Mouse (Mus musculus): Measurements from ENCODE around the gene Hecw1. TPM values are rescaled to one million over a fixed set of nuclear protein-coding genes. Genes with fewer than 3 reads are reported as not detected.

The Hecw1 gene
- polyA plus RNA-seq, 1 experiment: 0.03 TPM

- Histone ChIP-seq H3K4me1 (ENCODE audit: control insufficient read depth, insufficient read depth, low read length) (no peaks in the 10 kb centered on the region), H3K27ac (ENCODE audit: insufficient read depth, low read depth, low read length) (no peak overlapping the region), H3K27me3 (replicated peaks; ENCODE audit: control insufficient read depth, insufficient read depth, low read length) (no peaks in the 10 kb centered on the region; the same call in 1 of the 2 replicates), H3K36me3 (ENCODE audit: control insufficient read depth, insufficient read depth, low read length) (no peaks in the 10 kb centered on the region), H3K4me3 (ENCODE audit: insufficient read depth, low read depth, low read length) (no peak overlapping the region)
- 84% methylated on average over 3 of the region's 3 CpGs for WGBS
- no peak for TF ChIP-seq POLR2A (IDR thresholded peaks at IDR 0.05; ENCODE audit: low read depth, low read length)
- no peak for TF ChIP-seq CTCF (conservative IDR thresholded peaks at IDR 0.05; ENCODE audit: insufficient read depth, insufficient read length, low read depth, low read length)
- DNase-seq: no peak
Observed at GRCm38 (mm10) chr13:14517478-14517877, 5.5 kb downstream of the Hecw1 start.

- WGBS: 75% methylated on average over 2 of the region's 2 CpGs
- Histone ChIP-seq H3K4me3 (ENCODE audit: insufficient read depth, low read depth, low read length) (no peak overlapping the region), H3K36me3 (ENCODE audit: control insufficient read depth, insufficient read depth, low read length) (no peaks in the 10 kb centered on the region), H3K27me3 (replicated peaks; ENCODE audit: control insufficient read depth, insufficient read depth, low read length) (no peaks in the 10 kb centered on the region; the same call in 1 of the 2 replicates), H3K27ac (ENCODE audit: insufficient read depth, low read depth, low read length) (no peak overlapping the region), H3K4me1 (ENCODE audit: control insufficient read depth, insufficient read depth, low read length) (no peaks in the 10 kb centered on the region)
- TF ChIP-seq POLR2A (IDR thresholded peaks at IDR 0.05; ENCODE audit: low read depth, low read length) (no peak), CTCF (conservative IDR thresholded peaks at IDR 0.05; ENCODE audit: insufficient read depth, insufficient read length, low read depth, low read length) (no peak)
- DNase-seq: no peak
Observed at GRCm38 (mm10) chr13:14515106-14515505, 7.9 kb downstream of the Hecw1 start.

- TF ChIP-seq CTCF (conservative IDR thresholded peaks at IDR 0.05; ENCODE audit: insufficient read depth, insufficient read length, low read depth, low read length) (no peak), POLR2A (IDR thresholded peaks at IDR 0.05; ENCODE audit: low read depth, low read length) (no peak)
- no peaks in the 10 kb centered on the region for H3K4me1 ChIP-seq (ENCODE audit: control insufficient read depth, insufficient read depth, low read length)
Observed at GRCm38 (mm10) chr13:14513934-14514333, 9.1 kb downstream of the Hecw1 start.

GRCm38 (mm10) chr13:14506765-14507164 is 16.3 kb downstream of the Hecw1 start:
- H3K27ac ChIP-seq (ENCODE audit: insufficient read depth, low read depth, low read length): no peak overlapping the region
- no peaks in the 10 kb centered on the region for H3K4me1 ChIP-seq (ENCODE audit: control insufficient read depth, insufficient read depth, low read length)
- WGBS: 83% methylated on average over 5 of the region's 5 CpGs
- TF ChIP-seq POLR2A (IDR thresholded peaks at IDR 0.05; ENCODE audit: low read depth, low read length): no peak
- no peak for TF ChIP-seq CTCF (conservative IDR thresholded peaks at IDR 0.05; ENCODE audit: insufficient read depth, insufficient read length, low read depth, low read length)
- no peaks in the 10 kb centered on the region for H3K27me3 ChIP-seq (replicated peaks; ENCODE audit: control insufficient read depth, insufficient read depth, low read length)
- no peak for DNase-seq
- no peaks in the 10 kb centered on the region for H3K36me3 ChIP-seq (ENCODE audit: control insufficient read depth, insufficient read depth, low read length)
- H3K4me3 ChIP-seq (ENCODE audit: insufficient read depth, low read depth, low read length): no peak overlapping the region

More at GRCm38 (mm10) chr13:14513934-14514333, 9.1 kb downstream of the Hecw1 start:
- Histone ChIP-seq H3K4me3 (ENCODE audit: insufficient read depth, low read depth, low read length) (no peak overlapping the region), H3K27ac (ENCODE audit: insufficient read depth, low read depth, low read length) (no peak overlapping the region), H3K27me3 (replicated peaks; ENCODE audit: control insufficient read depth, insufficient read depth, low read length) (no peaks in the 10 kb centered on the region; the same call in 1 of the 2 replicates), H3K36me3 (ENCODE audit: control insufficient read depth, insufficient read depth, low read length) (no peaks in the 10 kb centered on the region)
- no peak for DNase-seq

GRCm38 (mm10) chr13:14500251-14500650 is 22.8 kb downstream of the Hecw1 start:
- H3K27ac ChIP-seq (ENCODE audit: insufficient read depth, low read depth, low read length): no peak overlapping the region
- H3K4me1 ChIP-seq (ENCODE audit: control insufficient read depth, insufficient read depth, low read length): no peaks in the 10 kb centered on the region
- no peaks in the 10 kb centered on the region for H3K27me3 ChIP-seq (replicated peaks; ENCODE audit: control insufficient read depth, insufficient read depth, low read length)
- DNase-seq: no peak
- 41% methylated on average over 1 of the region's 1 CpGs for WGBS
- TF ChIP-seq POLR2A (IDR thresholded peaks at IDR 0.05; ENCODE audit: low read depth, low read length): no peak
- no peak for TF ChIP-seq CTCF (conservative IDR thresholded peaks at IDR 0.05; ENCODE audit: insufficient read depth, insufficient read length, low read depth, low read length)
- no peaks in the 10 kb centered on the region for H3K36me3 ChIP-seq (ENCODE audit: control insufficient read depth, insufficient read depth, low read length)
- H3K4me3 ChIP-seq (ENCODE audit: insufficient read depth, low read depth, low read length): no peak overlapping the region

- DNase-seq: no peak
- Histone ChIP-seq H3K4me3 (ENCODE audit: insufficient read depth, low read depth, low read length) (no peak overlapping the region), H3K36me3 (ENCODE audit: control insufficient read depth, insufficient read depth, low read length) (no peaks in the 10 kb centered on the region), H3K4me1 (ENCODE audit: control insufficient read depth, insufficient read depth, low read length) (no peaks in the 10 kb centered on the region), H3K27ac (ENCODE audit: insufficient read depth, low read depth, low read length) (no peak overlapping the region), H3K27me3 (replicated peaks; ENCODE audit: control insufficient read depth, insufficient read depth, low read length) (no peaks in the 10 kb centered on the region)
- TF ChIP-seq CTCF (conservative IDR thresholded peaks at IDR 0.05; ENCODE audit: insufficient read depth, insufficient read length, low read depth, low read length) (no peak), POLR2A (IDR thresholded peaks at IDR 0.05; ENCODE audit: low read depth, low read length) (no peak)
- 82% methylated on average over 8 of the region's 8 CpGs for WGBS
Observed at GRCm38 (mm10) chr13:14498780-14499179, 24.2 kb downstream of the Hecw1 start.

- no peaks in the 10 kb centered on the region for H3K4me1 ChIP-seq (ENCODE audit: control insufficient read depth, insufficient read depth, low read length)
- no peaks in the 10 kb centered on the region for H3K27me3 ChIP-seq (replicated peaks; ENCODE audit: control insufficient read depth, insufficient read depth, low read length)
- no peak overlapping the region for H3K4me3 ChIP-seq (ENCODE audit: insufficient read depth, low read depth, low read length)
- H3K36me3 ChIP-seq (ENCODE audit: control insufficient read depth, insufficient read depth, low read length): no peaks in the 10 kb centered on the region
- TF ChIP-seq CTCF (conservative IDR thresholded peaks at IDR 0.05; ENCODE audit: insufficient read depth, insufficient read length, low read depth, low read length) (no peak), POLR2A (IDR thresholded peaks at IDR 0.05; ENCODE audit: low read depth, low read length) (no peak)
- no peak overlapping the region for H3K27ac ChIP-seq (ENCODE audit: insufficient read depth, low read depth, low read length)
- WGBS: 63% methylated on average over 2 of the region's 2 CpGs
- no peak for DNase-seq
Observed at GRCm38 (mm10) chr13:14496954-14497353, 26.1 kb downstream of the Hecw1 start.

All from kidney, adult 2 months (tissue).